Mouse (Mus musculus): ENCODE measurements around the gene Mon1a. TPM values are rescaled to one million over a fixed set of nuclear protein-coding genes. Genes with fewer than 3 reads are reported as not detected.

The Mon1a gene
- total RNA-seq, 2 experiments from 2014 or later, result 5.9 to 6.7 TPM

DNA sequence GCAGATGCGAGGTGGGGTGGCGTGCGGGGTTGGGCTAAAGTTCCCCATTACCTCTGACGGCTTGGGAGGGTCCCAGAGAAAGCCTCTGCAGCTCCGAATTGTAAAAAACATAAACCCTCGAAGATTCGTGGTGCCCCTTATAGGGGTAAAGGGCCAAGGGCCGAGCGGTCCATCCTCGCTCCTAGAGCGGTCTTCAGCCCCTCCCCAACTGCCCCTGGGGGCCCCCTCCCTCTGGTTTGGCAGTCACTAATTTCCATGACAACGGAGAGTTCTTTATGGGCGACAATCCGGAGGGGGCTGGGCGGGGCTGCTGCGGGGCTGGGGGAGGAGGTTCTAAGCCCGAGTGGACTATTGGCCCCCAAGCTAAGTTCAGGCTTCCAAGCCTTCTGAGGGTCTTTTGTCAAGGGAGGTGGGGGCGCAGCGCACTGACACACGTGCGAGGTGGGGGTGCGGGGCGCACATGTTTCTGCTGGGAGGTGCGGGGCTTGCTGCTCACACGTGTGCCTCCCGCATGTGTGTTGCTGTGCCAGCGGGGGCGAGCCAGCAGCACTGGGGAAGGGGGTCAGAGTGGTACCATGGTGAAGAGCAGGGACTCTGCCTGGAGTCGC lies 48.4 kb downstream of the Mon1a start:
- intact Hi-C loops (cut with DNase I; ENCODE audit: low total_unique reads), result no loop called here
- no peak for DNase-seq

DNA sequence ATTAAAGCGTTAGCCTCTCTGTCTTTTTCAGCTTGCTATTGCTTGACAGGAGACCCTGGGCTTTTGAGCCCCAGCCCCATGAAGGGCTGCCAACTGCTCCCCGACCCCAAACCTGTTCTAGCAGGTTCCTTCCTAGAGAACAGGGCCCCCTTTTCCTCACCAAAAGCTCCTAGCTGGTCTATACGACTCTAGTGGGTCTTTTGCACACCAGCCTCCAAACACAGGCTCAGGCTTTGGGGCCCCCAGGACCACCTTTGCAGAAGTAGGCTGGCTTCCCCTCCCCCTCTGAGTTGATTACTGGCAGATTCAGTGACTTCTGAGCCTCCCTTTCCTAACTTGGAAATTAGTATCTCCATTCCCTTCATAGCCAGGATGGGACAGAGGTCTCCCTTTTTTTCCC lies 48.9 kb downstream of the Mon1a start:
- intact Hi-C loops (cut with DNase I; ENCODE audit: low total_unique reads), result no loop called here
- DNase-seq, result no peak

DNA sequence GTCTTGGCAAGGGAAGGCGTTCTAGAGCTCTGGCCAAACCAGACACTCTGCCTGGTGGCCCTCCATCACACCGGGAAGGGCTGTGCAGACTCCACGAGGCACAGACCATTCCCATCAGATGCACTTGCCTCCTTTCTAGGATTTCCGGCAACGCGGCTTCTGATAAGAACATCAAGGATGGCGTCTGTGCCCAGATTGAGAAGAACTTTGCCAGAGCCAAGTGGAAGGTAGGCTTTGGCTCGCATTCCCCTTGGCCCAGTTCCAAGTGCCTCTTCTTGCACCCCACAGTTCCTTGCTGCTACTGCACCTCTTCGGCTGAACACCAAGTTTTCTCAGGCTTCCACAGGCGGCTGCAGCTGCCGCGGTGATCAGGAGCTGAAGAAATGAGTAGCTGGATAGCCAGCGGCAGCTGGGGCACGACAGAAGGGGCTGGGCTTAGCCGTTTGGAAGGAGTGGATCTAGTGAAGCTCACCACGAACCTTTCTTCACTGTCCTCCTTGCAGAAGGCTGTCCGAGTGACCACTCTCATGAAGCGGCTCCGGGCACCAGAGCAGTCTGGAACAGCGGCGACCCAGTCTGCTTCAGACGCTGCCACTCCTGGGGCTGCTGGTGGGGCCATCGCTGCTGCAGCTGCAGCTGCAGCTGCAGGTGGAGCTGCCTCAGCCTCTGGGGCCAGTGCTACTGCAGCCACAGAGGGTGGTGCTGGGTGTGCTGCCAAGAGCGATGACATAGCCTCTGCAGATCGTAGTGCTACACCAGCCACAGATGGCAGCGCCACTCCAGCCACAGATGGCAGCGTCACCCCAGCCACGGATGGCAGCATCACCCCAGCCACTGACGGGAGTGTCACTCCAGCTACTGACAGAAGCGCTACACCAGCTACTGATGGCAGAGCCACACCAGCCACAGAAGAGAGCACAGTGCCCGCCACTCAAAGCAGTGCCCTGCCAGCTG lies 59.6 kb downstream of the Mon1a start:
- intact Hi-C loops (cut with DNase I; ENCODE audit: low total_unique reads), result no loop called here
- peak; percentile 56 for DNase-seq

DNA sequence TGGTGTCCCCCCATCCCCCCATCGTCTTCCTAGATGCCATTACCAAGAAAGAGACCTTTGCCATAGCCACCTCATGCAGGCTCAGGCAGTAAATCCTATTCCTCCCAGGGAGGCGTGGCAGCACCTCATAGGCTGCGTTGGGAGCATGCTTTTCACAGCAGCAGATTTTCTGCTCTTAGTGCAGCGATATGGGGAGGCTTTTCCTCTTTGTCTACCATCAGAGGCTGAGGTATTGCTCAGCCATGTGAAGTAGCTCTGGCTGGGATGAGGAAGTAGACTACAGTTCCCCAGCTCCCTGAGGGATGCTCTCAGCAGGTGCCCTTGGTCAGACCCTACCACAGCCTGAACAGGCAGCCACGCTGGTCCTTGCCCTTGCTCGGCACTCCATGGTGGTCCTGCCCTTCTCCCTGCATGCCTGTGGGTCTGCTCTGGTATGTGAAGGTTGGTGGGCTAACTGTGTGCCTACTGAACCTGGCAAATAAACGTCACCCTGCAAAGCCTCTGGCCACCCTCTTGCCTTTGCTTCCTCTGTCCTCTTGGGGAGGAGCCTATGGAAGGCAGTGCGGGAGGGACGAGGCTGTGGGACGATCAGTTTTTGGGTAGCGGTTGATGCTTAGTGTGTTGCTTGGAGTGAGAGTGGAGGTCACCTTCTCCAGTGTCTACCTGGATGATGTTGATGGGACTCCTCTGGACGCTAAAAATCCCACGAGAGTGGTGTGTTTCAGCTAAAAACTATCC lies 61.4 kb downstream of the Mon1a start:
- no peak for DNase-seq
- intact Hi-C loops (cut with DNase I; ENCODE audit: low total_unique reads), result no loop called here

DNA sequence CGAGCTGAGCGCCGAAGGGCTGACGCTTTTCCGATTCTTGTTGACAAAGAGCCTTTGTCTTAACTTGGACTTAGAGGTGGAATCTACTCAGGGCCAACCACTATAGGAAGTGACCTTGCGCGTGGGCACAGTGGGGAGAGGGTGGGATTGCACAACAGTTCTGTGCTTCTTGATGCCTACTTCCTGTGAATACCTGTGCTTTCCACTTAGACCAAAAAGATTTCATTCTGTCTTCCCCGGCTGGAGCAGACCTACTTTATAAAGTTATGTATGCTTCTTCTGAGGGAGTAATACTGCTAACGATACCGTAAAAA lies 61.9 kb downstream of the Mon1a start, which contains the start of gene Traip:
Traip (plus strand) TSS at position 215 of the 314 bp plus-strand sequence.
- intact Hi-C loops (cut with DNase I; ENCODE audit: low total_unique reads), result loop anchor here (5.0 kb wide), 2 partner anchors 33 to 48 kb away; no protein-coding TSS in a partner anchor
- DNase-seq, result no peak

DNA sequence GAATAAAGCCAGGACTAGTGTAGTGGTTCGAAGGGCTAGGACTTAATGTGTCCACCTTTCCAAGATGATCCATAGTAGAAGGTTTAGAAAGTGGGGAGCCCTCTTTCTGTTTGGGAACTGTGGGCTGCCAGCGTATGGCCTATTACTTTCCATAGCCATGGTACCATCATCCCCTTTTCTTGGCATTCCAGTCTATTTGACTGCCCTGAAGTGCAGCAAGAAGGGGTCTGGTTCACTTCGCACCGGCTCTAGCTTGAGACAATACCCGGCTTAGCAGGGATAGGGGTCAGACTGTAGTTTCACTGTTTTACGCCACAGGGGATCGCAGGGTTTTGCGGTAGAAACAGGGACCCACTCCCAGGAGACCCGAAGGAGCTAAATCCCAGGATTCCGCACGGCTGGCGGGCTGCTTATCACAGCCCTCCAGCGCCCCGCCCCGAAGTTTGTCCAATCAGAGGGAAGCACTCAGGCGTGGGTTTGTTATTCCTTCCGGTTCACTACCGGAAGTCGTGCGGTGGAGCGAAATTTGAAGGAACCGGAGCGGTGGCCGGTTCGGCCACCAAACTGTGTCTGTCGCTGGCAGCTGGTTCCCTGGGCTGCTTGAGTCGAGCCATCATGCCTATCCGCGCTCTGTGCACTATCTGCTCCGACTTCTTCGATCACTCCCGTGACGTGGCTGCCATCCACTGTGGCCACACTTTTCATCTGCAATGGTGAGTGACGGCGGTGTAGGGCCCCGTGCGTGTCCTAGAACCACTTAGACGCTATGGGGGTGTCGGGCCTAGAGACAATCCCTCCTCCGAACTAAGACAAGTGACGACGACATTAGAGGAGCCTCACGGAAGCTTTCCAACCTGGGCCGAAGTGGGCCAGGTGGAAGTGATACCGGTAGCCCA lies 62.8 kb downstream of the Mon1a start:
- intact Hi-C loops (cut with DNase I; ENCODE audit: low total_unique reads), result loop anchor here (5.0 kb wide), 2 partner anchors 33 to 48 kb away; no protein-coding TSS in a partner anchor
- peak; percentile 93 for DNase-seq

Other genes with a start within 250 kb of the Mon1a start
- gene Slc38a3, start 218.6 kb upstream of the Mon1a start, total RNA-seq (2021), result 10 to 100 TPM; 29.8 to 57.1 TPM
- not detected for gene Gnat1, start 208.4 kb upstream of the Mon1a start, total RNA-seq (2021)
- gene Sema3f, start 177.7 kb upstream of the Mon1a start, total RNA-seq (2021), result 10 to 100 TPM in 1 of 2 experiments, 1 to 10 TPM in 1; 8.4 to 10.6 TPM
- gene Rbm5, start 117.2 kb upstream of the Mon1a start, total RNA-seq (2021), result 10 to 100 TPM; 30.9 to 40.5 TPM
- gene Rbm6, start 14.9 kb upstream of the Mon1a start, total RNA-seq (2021), result 10 to 100 TPM; 18.0 to 19.7 TPM
- 1 to 10 TPM; 1.2 to 1.8 TPM for gene Mst1r, start 18.7 kb downstream of the Mon1a start, total RNA-seq (2021)
- gene Actl11, start 40.3 kb downstream of the Mon1a start, total RNA-seq (2021), result not detected
- under 1 TPM; 0.16 to 0.24 TPM for gene Camkv, start 47.5 kb downstream of the Mon1a start, total RNA-seq (2021)
- 1 to 10 TPM in 1 of 2 experiments, under 1 TPM in 1; 0.97 to 1.1 TPM for gene Traip, start 62.0 kb downstream of the Mon1a start, total RNA-seq (2021)
- 1 to 10 TPM; 2.6 to 4.0 TPM for gene Uba7, start 87.4 kb downstream of the Mon1a start, total RNA-seq (2021)
- under 1 TPM in 1 of 2 experiments, not detected in 1; 0.33 TPM for gene Gm20661, start 94.9 kb downstream of the Mon1a start, total RNA-seq (2021)
- 1 to 10 TPM; 6.0 to 7.6 TPM for gene Inka1, start 97.7 kb downstream of the Mon1a start, total RNA-seq (2021)
- gene Cdhr4, start 104.3 kb downstream of the Mon1a start, total RNA-seq (2021), result 1 to 10 TPM in 1 of 2 experiments, under 1 TPM in 1; 0.68 to 1.1 TPM
- not detected for gene Gm20662, start 108.2 kb downstream of the Mon1a start, total RNA-seq (2021)
- gene Ip6k1, start 114.3 kb downstream of the Mon1a start, total RNA-seq (2021), result 10 to 100 TPM; 26.3 to 28.8 TPM
- gene Gmppb, start 161.1 kb downstream of the Mon1a start, total RNA-seq (2021), result 1 to 10 TPM; 4.7 to 8.3 TPM
- gene Amigo3, start 165.0 kb downstream of the Mon1a start, total RNA-seq (2021), result 1 to 10 TPM; 1.0 to 2.4 TPM
- gene Mst1, start 192.3 kb downstream of the Mon1a start, total RNA-seq (2021), result not detected
- gene Rnf123, start 195.2 kb downstream of the Mon1a start, total RNA-seq (2021), result 100 to 1,000 TPM; 154 to 161 TPM
- gene Apeh, start 206.5 kb downstream of the Mon1a start, total RNA-seq (2021), result 10 to 100 TPM; 37.9 to 38.3 TPM